Mouse (Mus musculus): ENCODE data around the gene Nek1. TPM values are rescaled to one million over a fixed set of nuclear protein-coding genes. Genes with fewer than 3 reads are reported as not detected.

The Nek1 gene
- polyA plus RNA-seq (2012; rRNA removed) = 3.4 and 5.8 TPM in 2 replicates

DNA sequence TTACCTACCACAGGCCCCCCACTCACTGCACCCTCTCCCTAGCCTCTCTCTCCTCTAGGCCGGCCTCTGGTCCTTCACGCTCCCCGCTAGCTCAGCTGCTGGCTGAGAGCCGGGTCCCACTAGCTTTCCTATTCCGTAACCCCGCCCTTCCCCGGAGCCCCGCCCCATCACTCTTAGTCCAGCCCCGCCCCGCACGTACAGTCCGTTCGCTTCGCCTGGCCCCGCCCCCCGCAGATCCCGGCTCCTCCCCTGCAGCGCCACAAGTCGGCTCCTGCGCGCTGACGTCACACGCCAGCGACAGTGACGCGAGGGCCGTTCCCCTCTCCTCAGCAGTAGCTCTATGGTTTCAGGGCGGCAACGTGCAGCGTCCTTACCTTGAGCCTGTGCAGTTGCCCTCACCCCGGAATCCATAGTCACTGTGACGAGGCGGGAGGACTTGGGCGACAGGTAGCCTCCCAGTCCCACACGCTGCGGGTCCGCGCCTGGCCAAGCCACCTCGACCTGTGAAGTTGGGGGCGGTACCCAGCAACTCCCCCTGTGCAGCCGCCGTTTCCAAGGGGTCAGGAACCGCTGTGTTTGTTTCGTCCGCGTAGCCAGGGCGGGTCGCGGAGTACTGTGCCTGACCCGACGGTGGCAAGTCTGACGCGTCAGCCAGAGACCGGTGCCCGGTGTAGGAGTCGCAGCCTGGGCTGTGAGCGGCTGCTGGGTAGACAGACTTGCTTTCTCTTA is at the start of gene Nek1:
Gene Nek1 (plus strand): TSS at position 286 of the 729 bp plus-strand sequence.
- WGBS = under 1% methylated on average over 57 of the region's 57 CpGs
- TF ChIP-seq CTCF (IDR thresholded peaks at IDR 0.05; ENCODE audit: extremely low read depth, insufficient read depth, insufficient read length, insufficient replicate concordance) (no peak), POLR2A (IDR thresholded peaks at IDR 0.05; ENCODE audit: low read depth, low read length) (no peak)
- Histone ChIP-seq H3K27me3 (ENCODE audit: control insufficient read depth, insufficient read depth, low read length) (no peaks in the 10 kb centered on the region), H3K4me1 (ENCODE audit: control insufficient read depth, insufficient read depth, insufficient read length) (no peaks in the 10 kb centered on the region; the same call in 1 of the 2 replicates), H3K27ac (ENCODE audit: insufficient read depth, low read length) (peak within 1 kb of the TSS; percentile 89), H3K4me3 (ENCODE audit: extremely low read depth, insufficient read depth, insufficient read length) (peak within 1 kb of the TSS; percentile 95), H3K36me3 (ENCODE audit: control insufficient read depth, insufficient read depth, low read length) (no peaks in the 10 kb centered on the region)
- peak; percentile 93 to 98 for DNase-seq (ENCODE audit: low read depth in 1 of 2, low spot score in 2 of 2)

DNA sequence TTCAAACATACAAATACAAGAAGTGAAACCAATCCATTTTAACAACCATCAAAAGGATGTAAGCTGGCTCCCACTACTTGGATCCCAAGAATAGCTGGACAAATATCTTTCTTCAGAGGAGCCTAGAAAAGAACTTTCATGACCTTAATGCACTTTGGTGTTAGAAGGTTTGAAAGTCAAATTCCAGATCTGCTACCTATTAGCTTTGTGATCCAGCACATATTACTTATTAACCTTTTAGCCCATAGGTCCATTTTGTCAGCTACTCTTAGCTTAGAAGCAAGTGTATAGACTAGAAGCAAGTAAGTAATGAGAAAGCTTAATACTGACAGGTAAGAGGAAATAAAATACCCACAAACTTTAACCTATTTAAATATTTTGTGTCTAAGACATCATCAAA is 45.5 kb upstream of the Nek1 start:
- no peaks in the 10 kb centered on the region for H3K27me3 ChIP-seq (ENCODE audit: control insufficient read depth, insufficient read depth, low read length)
- no peak overlapping the region for H3K27ac ChIP-seq (ENCODE audit: insufficient read depth, low read length)
- no peak for DNase-seq (ENCODE audit: low read depth in 1 of 2, low spot score in 2 of 2)
- H3K36me3 ChIP-seq (ENCODE audit: control insufficient read depth, insufficient read depth, low read length) = no peaks in the 10 kb centered on the region
- TF ChIP-seq POLR2A (IDR thresholded peaks at IDR 0.05; ENCODE audit: low read depth, low read length) = no peak
- no peak for TF ChIP-seq CTCF (IDR thresholded peaks at IDR 0.05; ENCODE audit: extremely low read depth, insufficient read depth, insufficient read length, insufficient replicate concordance)
- no peaks in the 10 kb centered on the region; the same call in 1 of the 2 replicates for H3K4me1 ChIP-seq (ENCODE audit: control insufficient read depth, insufficient read depth, insufficient read length)
- H3K4me3 ChIP-seq (ENCODE audit: extremely low read depth, insufficient read depth, insufficient read length) = no peak overlapping the region

- peaks cover 2% of the 10 kb centered on the region; the same call in 1 of the 2 replicates for H3K4me1 ChIP-seq (ENCODE audit: control insufficient read depth, insufficient read depth, insufficient read length)
- DNase-seq (ENCODE audit: low read depth in 1 of 2, low spot score in 2 of 2) = no peak
- WGBS = 85% methylated on average over 4 of the region's 4 CpGs
- no peaks in the 10 kb centered on the region for H3K27me3 ChIP-seq (ENCODE audit: control insufficient read depth, insufficient read depth, low read length)
- no peak overlapping the region for H3K27ac ChIP-seq (ENCODE audit: insufficient read depth, low read length)
- H3K4me3 ChIP-seq (ENCODE audit: extremely low read depth, insufficient read depth, insufficient read length) = no peak overlapping the region
- no peaks in the 10 kb centered on the region for H3K36me3 ChIP-seq (ENCODE audit: control insufficient read depth, insufficient read depth, low read length)
- TF ChIP-seq POLR2A (IDR thresholded peaks at IDR 0.05; ENCODE audit: low read depth, low read length) (no peak), CTCF (IDR thresholded peaks at IDR 0.05; ENCODE audit: extremely low read depth, insufficient read depth, insufficient read length, insufficient replicate concordance) (no peak)
Observed at GRCm38 (mm10) chr8:60949859-60950258, 43.1 kb upstream of the Nek1 start.

- Histone ChIP-seq H3K4me3 (ENCODE audit: extremely low read depth, insufficient read depth, insufficient read length) (no peak overlapping the region), H3K27me3 (ENCODE audit: control insufficient read depth, insufficient read depth, low read length) (no peaks in the 10 kb centered on the region), H3K4me1 (ENCODE audit: control insufficient read depth, insufficient read depth, insufficient read length) (peaks cover 2% of the 10 kb centered on the region; the same call in 1 of the 2 replicates), H3K36me3 (ENCODE audit: control insufficient read depth, insufficient read depth, low read length) (no peaks in the 10 kb centered on the region), H3K27ac (ENCODE audit: insufficient read depth, low read length) (no peak overlapping the region)
- TF ChIP-seq POLR2A (IDR thresholded peaks at IDR 0.05; ENCODE audit: low read depth, low read length) (no peak), CTCF (IDR thresholded peaks at IDR 0.05; ENCODE audit: extremely low read depth, insufficient read depth, insufficient read length, insufficient replicate concordance) (no peak)
- WGBS = 89% methylated on average over 4 of the region's 4 CpGs
- no peak for DNase-seq (ENCODE audit: low read depth in 1 of 2, low spot score in 2 of 2)
Observed at GRCm38 (mm10) chr8:60951271-60951670, 41.7 kb upstream of the Nek1 start.

DNA sequence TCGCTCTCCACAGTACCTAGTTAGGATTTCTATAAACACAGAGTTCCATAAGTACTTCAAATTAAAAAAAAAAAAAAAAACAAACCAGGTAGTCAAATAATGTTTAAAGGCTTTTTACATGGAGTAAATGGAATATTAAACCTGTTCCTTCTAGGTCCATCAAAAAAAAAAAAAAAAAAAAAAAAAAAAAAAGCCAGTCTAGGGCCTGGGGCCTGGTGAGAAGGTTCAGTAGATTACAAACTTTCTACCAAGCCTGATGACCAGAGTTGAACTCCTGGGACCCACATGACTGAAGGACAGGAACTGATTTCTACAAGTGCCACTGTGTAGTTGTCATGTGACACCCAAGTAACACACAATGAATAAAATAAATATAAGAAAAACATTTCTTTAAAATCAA is 41.2 kb upstream of the Nek1 start:
- H3K36me3 ChIP-seq (ENCODE audit: control insufficient read depth, insufficient read depth, low read length) = no peaks in the 10 kb centered on the region
- H3K27ac ChIP-seq (ENCODE audit: insufficient read depth, low read length) = no peak overlapping the region
- no peaks in the 10 kb centered on the region for H3K27me3 ChIP-seq (ENCODE audit: control insufficient read depth, insufficient read depth, low read length)
- no peak overlapping the region for H3K4me3 ChIP-seq (ENCODE audit: extremely low read depth, insufficient read depth, insufficient read length)
- TF ChIP-seq CTCF (IDR thresholded peaks at IDR 0.05; ENCODE audit: extremely low read depth, insufficient read depth, insufficient read length, insufficient replicate concordance) (no peak), POLR2A (IDR thresholded peaks at IDR 0.05; ENCODE audit: low read depth, low read length) (no peak)
- no peak for DNase-seq (ENCODE audit: low read depth in 1 of 2, low spot score in 2 of 2)
- peaks cover 2% of the 10 kb centered on the region; the same call in 1 of the 2 replicates for H3K4me1 ChIP-seq (ENCODE audit: control insufficient read depth, insufficient read depth, insufficient read length)
- 100% methylated on average over 1 of the region's 1 CpGs for WGBS

GRCm38 (mm10) chr8:60952803-60953202 is 40.2 kb upstream of the Nek1 start:
- no peaks in the 10 kb centered on the region for H3K27me3 ChIP-seq (ENCODE audit: control insufficient read depth, insufficient read depth, low read length)
- H3K27ac ChIP-seq (ENCODE audit: insufficient read depth, low read length) = no peak overlapping the region
- no peak overlapping the region for H3K4me3 ChIP-seq (ENCODE audit: extremely low read depth, insufficient read depth, insufficient read length)
- H3K4me1 ChIP-seq (ENCODE audit: control insufficient read depth, insufficient read depth, insufficient read length) = peaks cover 7% of the 10 kb centered on the region; the same call in 1 of the 2 replicates
- no peaks in the 10 kb centered on the region for H3K36me3 ChIP-seq (ENCODE audit: control insufficient read depth, insufficient read depth, low read length)
- TF ChIP-seq POLR2A (IDR thresholded peaks at IDR 0.05; ENCODE audit: low read depth, low read length) = no peak
- no peak for TF ChIP-seq CTCF (IDR thresholded peaks at IDR 0.05; ENCODE audit: extremely low read depth, insufficient read depth, insufficient read length, insufficient replicate concordance)
- 78% methylated on average over 5 of the region's 5 CpGs for WGBS
- no peak for DNase-seq (ENCODE audit: low read depth in 1 of 2, low spot score in 2 of 2)

Measured in spleen, adult 2 months (tissue).